Mouse (Mus musculus) neural tube, embryonic 13.5 days (tissue): ENCODE measurements around the gene Gm10309. TPM values are rescaled to one million over a fixed set of nuclear protein-coding genes. Genes with fewer than 3 reads are reported as not detected.

Source experiments
- polyA plus RNA-seq: library from polyadenylated mRNA; unstranded; fragments of >200 nt; fragmentation: Nextera tagmentation; extraction: Ambion mirVana; gene quantifications from 2 replicates; pipeline ENCODE4 v1.2.1, GENCODE M21; 2015

Gm10309 gene
- polyA plus RNA-seq, 1 experiment from 2014 or later = 0.46 TPM

Other genes starting within 250 kb of the Gm10309 start
- gene Epas1, start 248.5 kb upstream of the Gm10309 start, polyA plus RNA-seq = 5.5 and 5.8 TPM in 2 replicates